Mouse (Mus musculus): ENCODE measurements around the gene Gpr22. TPM values are rescaled to one million over a fixed set of nuclear protein-coding genes. Genes with fewer than 3 reads are reported as not detected.
A peak's percentile ranks its signal among the peaks of the same experiment; 100 is the strongest.

Gpr22 gene
- polyA plus RNA-seq (2016; fragmentation: Nextera tagmentation; extraction: Ambion mirVana), result 1.1 and 2.1 TPM in 2 replicates

DNA sequence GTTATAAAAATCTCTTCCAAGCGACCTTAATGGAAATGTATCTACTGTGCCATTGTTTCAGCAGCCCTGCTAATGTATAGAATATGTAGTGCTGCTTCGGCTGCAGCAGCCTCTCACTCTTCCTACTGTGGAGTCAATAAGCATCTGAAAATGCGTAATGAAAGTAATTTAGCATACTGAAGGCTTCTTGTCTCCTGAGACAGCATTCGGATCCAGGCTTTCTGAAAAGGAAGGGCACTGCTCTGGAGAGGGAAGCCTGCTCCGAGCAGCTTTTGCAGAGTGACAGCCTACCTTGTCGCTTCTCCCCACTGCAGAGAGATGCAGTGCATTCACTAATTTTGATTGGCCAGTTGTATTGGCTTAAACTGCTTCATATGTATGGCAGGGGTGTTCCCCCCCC, at the start of gene Gpr22:
Gene Gpr22 (minus strand): TSS at position 348 of the 400 bp plus-strand sequence.
- WGBS, result 34% methylated on average over 6 of the region's 6 CpGs
- H3K36me3 ChIP-seq, result no peaks in the 10 kb centered on the region
- H3K27ac ChIP-seq (replicated peaks), result no peak within 1 kb of the TSS
- peaks cover 2% of the 10 kb centered on the region; the same call in 1 of the 2 replicates for H3K4me1 ChIP-seq
- no peaks in the 10 kb centered on the region for H3K27me3 ChIP-seq (ENCODE audit: low read depth, poor library complexity, severe bottlenecking)
- no peak for DNase-seq (ENCODE audit: low spot score)
- peak within 1 kb of the TSS; percentile 14; the same call in 1 of the 2 replicates for H3K4me3 ChIP-seq
- H3K9me3 ChIP-seq (replicated peaks), result no peaks in the 10 kb centered on the region

DNA sequence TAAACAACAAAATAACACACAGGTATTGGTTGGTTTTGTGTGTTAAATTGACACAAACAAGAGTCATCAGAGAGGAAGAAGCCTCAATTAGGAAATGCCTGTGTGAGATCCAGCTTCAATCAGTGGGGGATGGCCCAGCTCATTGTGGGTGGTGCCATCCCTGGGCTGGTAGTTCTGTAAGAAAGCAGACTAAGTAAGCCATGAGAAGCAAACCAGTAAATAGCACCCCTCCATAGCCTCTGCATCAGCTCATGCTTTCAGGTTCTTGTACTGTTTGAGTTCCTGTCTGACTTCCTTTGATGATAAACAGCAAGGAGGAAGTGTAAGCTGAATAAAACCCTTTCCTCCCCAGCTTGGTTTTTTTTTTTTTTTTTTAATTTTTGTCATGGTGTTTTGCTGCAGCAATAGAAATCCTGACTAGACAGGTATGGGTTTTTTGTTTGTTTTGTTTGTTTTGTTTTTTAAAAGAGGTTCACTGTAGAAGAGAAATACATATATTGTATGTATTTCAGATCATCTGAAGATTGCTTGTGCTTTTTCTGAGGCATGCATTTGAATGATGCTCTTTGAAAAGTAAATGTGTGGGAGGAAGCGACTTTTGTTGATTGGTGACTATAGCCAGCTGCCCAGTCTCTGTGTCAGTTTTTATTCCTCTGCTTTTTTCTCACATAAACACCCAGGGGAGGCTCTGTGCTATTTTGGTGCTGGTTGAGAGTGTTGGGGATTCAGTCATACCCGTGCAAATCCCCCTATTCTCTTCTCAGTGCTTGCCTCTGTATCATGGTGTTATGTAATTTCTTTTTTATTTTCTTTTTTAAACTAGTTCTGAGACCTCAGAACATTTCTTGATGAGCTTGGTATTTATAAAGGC, 42.4 kb upstream of the Gpr22 start:
- WGBS, result 73% methylated on average over 2 of the region's 2 CpGs
- Histone ChIP-seq H3K4me1 (no peaks in the 10 kb centered on the region), H3K36me3 (no peaks in the 10 kb centered on the region), H3K9me3 (replicated peaks) (no peaks in the 10 kb centered on the region), H3K27me3 (ENCODE audit: low read depth, poor library complexity, severe bottlenecking) (no peaks in the 10 kb centered on the region), H3K27ac (replicated peaks) (no peak overlapping the region), H3K4me3 (no peak overlapping the region)
- no peak for DNase-seq (ENCODE audit: low spot score)

GRCm38 (mm10) chr12:31754465-31754864, 40.7 kb upstream of the Gpr22 start:
- Histone ChIP-seq H3K4me1 (no peaks in the 10 kb centered on the region), H3K27me3 (ENCODE audit: low read depth, poor library complexity, severe bottlenecking) (no peaks in the 10 kb centered on the region), H3K27ac (replicated peaks) (no peak overlapping the region), H3K4me3 (no peak overlapping the region), H3K36me3 (no peaks in the 10 kb centered on the region), H3K9me3 (replicated peaks) (no peaks in the 10 kb centered on the region)
- WGBS, result 72% methylated on average over 2 of the region's 2 CpGs
- DNase-seq (ENCODE audit: low spot score), result no peak

- Histone ChIP-seq H3K9me3 (replicated peaks) (no peaks in the 10 kb centered on the region), H3K27ac (replicated peaks) (no peak overlapping the region), H3K4me3 (no peak overlapping the region), H3K4me1 (no peaks in the 10 kb centered on the region), H3K27me3 (ENCODE audit: low read depth, poor library complexity, severe bottlenecking) (no peaks in the 10 kb centered on the region), H3K36me3 (no peaks in the 10 kb centered on the region)
- WGBS, result 94% methylated on average over 4 of the region's 4 CpGs
- no peak for DNase-seq (ENCODE audit: low spot score)
These were observed 36.1 kb upstream of the Gpr22 start for GRCm38 (mm10) chr12:31749846-31750245.

DNA sequence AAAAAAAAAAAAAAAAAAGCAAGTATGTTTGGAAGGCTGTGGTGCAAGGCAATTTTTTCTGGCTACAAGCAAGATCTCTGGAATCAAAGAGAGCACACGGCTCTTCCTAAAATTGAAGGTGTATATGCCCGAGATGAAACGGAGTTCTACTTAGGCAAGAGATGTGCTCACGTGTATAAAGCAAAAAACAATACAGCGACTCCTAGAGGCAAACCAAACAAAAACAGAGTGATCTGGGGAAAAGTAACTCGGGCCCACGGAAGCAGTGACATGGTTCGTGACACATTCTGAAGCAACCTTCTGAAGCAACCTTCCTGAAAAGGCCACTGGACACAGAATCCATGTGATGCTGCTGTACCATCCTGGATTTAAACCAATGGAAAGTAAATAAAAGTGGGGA, 33.6 kb upstream of the Gpr22 start:
- no peak overlapping the region for H3K27ac ChIP-seq (replicated peaks)
- 87% methylated on average over 8 of the region's 8 CpGs for WGBS

GRCm38 (mm10) chr12:31734616-31735015, 20.9 kb upstream of the Gpr22 start:
- Histone ChIP-seq H3K4me1 (no peaks in the 10 kb centered on the region), H3K4me3 (no peak overlapping the region), H3K27ac (replicated peaks) (no peak overlapping the region), H3K27me3 (ENCODE audit: low read depth, poor library complexity, severe bottlenecking) (no peaks in the 10 kb centered on the region), H3K9me3 (replicated peaks) (no peaks in the 10 kb centered on the region), H3K36me3 (no peaks in the 10 kb centered on the region)
- 90% methylated on average over 2 of the region's 2 CpGs for WGBS
- DNase-seq (ENCODE audit: low spot score), result no peak

More for the DNA sequence above, 33.6 kb upstream of the Gpr22 start:
- no peak overlapping the region for H3K4me3 ChIP-seq
- no peaks in the 10 kb centered on the region for H3K27me3 ChIP-seq (ENCODE audit: low read depth, poor library complexity, severe bottlenecking)
- no peaks in the 10 kb centered on the region for H3K4me1 ChIP-seq
- H3K9me3 ChIP-seq (replicated peaks), result peaks cover 4% of the 10 kb centered on the region
- DNase-seq (ENCODE audit: low spot score), result no peak
- H3K36me3 ChIP-seq, result 0 out of 2 replicates have a peak, but pooled peaks cover 3% of the 10 kb centered on the region

- Histone ChIP-seq H3K36me3 (no peaks in the 10 kb centered on the region), H3K27ac (replicated peaks) (no peak overlapping the region), H3K4me1 (no peaks in the 10 kb centered on the region), H3K4me3 (no peak overlapping the region), H3K27me3 (ENCODE audit: low read depth, poor library complexity, severe bottlenecking) (no peaks in the 10 kb centered on the region), H3K9me3 (replicated peaks) (no peaks in the 10 kb centered on the region)
- no peak for DNase-seq (ENCODE audit: low spot score)
- WGBS, result 91% methylated on average over 1 of the region's 1 CpGs
These were observed 16.4 kb upstream of the Gpr22 start for GRCm38 (mm10) chr12:31730126-31730525.

GRCm38 (mm10) chr12:31726707-31727106, 13.0 kb upstream of the Gpr22 start:
- no peak for DNase-seq (ENCODE audit: low spot score)
- H3K4me3 ChIP-seq, result no peak overlapping the region
- no peaks in the 10 kb centered on the region for H3K27me3 ChIP-seq (ENCODE audit: low read depth, poor library complexity, severe bottlenecking)
- H3K36me3 ChIP-seq, result no peaks in the 10 kb centered on the region
- no peaks in the 10 kb centered on the region for H3K9me3 ChIP-seq (replicated peaks)
- H3K4me1 ChIP-seq, result no peaks in the 10 kb centered on the region
- 42% methylated on average over 1 of the region's 1 CpGs for WGBS
- no peak overlapping the region for H3K27ac ChIP-seq (replicated peaks)

GRCm38 (mm10) chr12:31725511-31726275, 11.9 kb upstream of the Gpr22 start:
- Histone ChIP-seq H3K27ac (replicated peaks) (no peak overlapping the region), H3K9me3 (replicated peaks) (no peaks in the 10 kb centered on the region), H3K4me1 (peaks cover 6% of the 10 kb centered on the region), H3K4me3 (no peak overlapping the region), H3K27me3 (ENCODE audit: low read depth, poor library complexity, severe bottlenecking) (no peaks in the 10 kb centered on the region), H3K36me3 (no peaks in the 10 kb centered on the region)
- 91% methylated on average over 12 of the region's 12 CpGs for whole genome bisulfite sequencing
- no peak for DNase-seq (ENCODE audit: low spot score)

- peaks cover 7% of the 10 kb centered on the region for H3K4me1 ChIP-seq
- no peak for DNase-seq (ENCODE audit: low spot score)
- no peak overlapping the region for H3K27ac ChIP-seq (replicated peaks)
- H3K36me3 ChIP-seq, result no peaks in the 10 kb centered on the region
- 84% methylated on average over 3 of the region's 3 CpGs for WGBS
- H3K27me3 ChIP-seq (ENCODE audit: low read depth, poor library complexity, severe bottlenecking), result no peaks in the 10 kb centered on the region
- no peaks in the 10 kb centered on the region for H3K9me3 ChIP-seq (replicated peaks)
- no peak overlapping the region for H3K4me3 ChIP-seq
These were observed 10.8 kb upstream of the Gpr22 start for GRCm38 (mm10) chr12:31724576-31724975.

- Histone ChIP-seq H3K27ac (replicated peaks) (no peak overlapping the region), H3K36me3 (no peaks in the 10 kb centered on the region), H3K9me3 (replicated peaks) (no peaks in the 10 kb centered on the region), H3K4me3 (no peak overlapping the region), H3K4me1 (peaks cover 7% of the 10 kb centered on the region), H3K27me3 (ENCODE audit: low read depth, poor library complexity, severe bottlenecking) (no peaks in the 10 kb centered on the region)
- 88% methylated on average over 1 of the region's 1 CpGs for WGBS
- no peak for DNase-seq (ENCODE audit: low spot score)
These were observed 6.0 kb upstream of the Gpr22 start for GRCm38 (mm10) chr12:31719586-31720275.

DNA sequence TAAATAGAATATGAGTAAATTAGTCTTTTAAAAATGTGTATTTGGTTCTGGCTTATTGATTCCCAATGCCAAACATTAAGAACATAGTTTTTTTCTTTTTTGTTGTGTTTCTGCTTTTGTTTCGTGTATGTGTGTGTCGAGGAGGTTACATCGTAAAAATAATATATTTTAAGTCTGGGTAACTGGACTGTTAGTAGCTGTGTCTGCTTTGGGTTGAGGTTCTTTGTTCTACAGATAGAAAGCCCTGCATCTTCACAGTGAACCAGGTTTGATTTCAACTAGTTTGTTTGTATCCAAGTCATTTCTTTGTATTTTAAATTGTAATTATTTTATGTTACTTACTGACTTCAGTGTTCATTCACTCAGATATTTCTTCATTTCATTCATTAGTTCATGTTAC, 323 bp upstream of the Gpr22 start:
- no peak for DNase-seq (ENCODE audit: low spot score)
- Histone ChIP-seq H3K27ac (replicated peaks) (no peak overlapping the region), H3K27me3 (ENCODE audit: low read depth, poor library complexity, severe bottlenecking) (no peaks in the 10 kb centered on the region), H3K36me3 (no peaks in the 10 kb centered on the region), H3K9me3 (replicated peaks) (no peaks in the 10 kb centered on the region), H3K4me3 (no peak overlapping the region), H3K4me1 (peaks cover 2% of the 10 kb centered on the region; the same call in 1 of the 2 replicates)
- WGBS, result 85% methylated on average over 3 of the region's 3 CpGs
